Mouse (Mus musculus) heart, adult 2 months (tissue): ENCODE results near the gene Col20a1. TPM values are rescaled to one million over a fixed set of nuclear protein-coding genes. Genes with fewer than 3 reads are reported as not detected.

Source experiments
- DNase-seq, 2 experiments: peaks; one replicate each; pipeline ENCODE4 v3.0.0; 2021
- H3K27ac ChIP-seq: fragments of 200-600 bp; 2 replicates; pipeline ENCODE4 v1.8.1; 2022
- H3K27me3 ChIP-seq: fragments of 200-500 bp; 2 replicates; pipeline ENCODE4 v1.6.1; 2012; ENCODE audit warnings: mild to moderate bottlenecking, low read length, inconsistent platforms, mixed read lengths; ENCODE audit not compliant: control insufficient read depth, insufficient read depth
- H3K36me3 ChIP-seq: fragments of 200-500 bp; 2 replicates; pipeline ENCODE4 v1.6.1; 2012; ENCODE audit warnings: low read length, inconsistent platforms; ENCODE audit not compliant: control insufficient read depth, insufficient read depth
- H3K4me1 ChIP-seq: fragments of 200-500 bp; 2 replicates; pipeline ENCODE4 v1.6.1; 2011; ENCODE audit warnings: low read length; ENCODE audit not compliant: control insufficient read depth, insufficient read depth
- H3K4me3 ChIP-seq: fragments of 200-600 bp; 2 replicates; pipeline ENCODE4 v1.8.1; 2022
- H3K79me2 ChIP-seq: fragments of 200-500 bp; replicated peaks from 2 replicates; pipeline ENCODE4 v1.6.1; 2012; ENCODE audit warnings: mild to moderate bottlenecking, inconsistent platforms, low read length, moderate library complexity, mixed read lengths; ENCODE audit not compliant: control insufficient read depth, insufficient read depth
- H3K9ac ChIP-seq: fragments of 200-500 bp; 2 replicates; pipeline ENCODE4 v1.6.1; 2012; ENCODE audit warnings: low read depth, mild to moderate bottlenecking, control low read depth, inconsistent platforms, low read length, mixed read lengths
- CTCF ChIP-seq: fragments of 200-600 bp; IDR thresholded peaks from 2 replicates; pipeline ENCODE4 v1.8.1; 2022; ENCODE audit warnings: antibody characterized with exemption, mild to moderate bottlenecking, moderate library complexity
- EP300 ChIP-seq: fragments of 200-500 bp; IDR thresholded peaks from 2 replicates; pipeline ENCODE4 v1.6.1; 2011; ENCODE audit warnings: low read depth, low read length, control low read depth; ENCODE audit not compliant: insufficient read depth
- POLR2A ChIP-seq: fragments of 200-500 bp; IDR thresholded peaks from 2 replicates; pipeline ENCODE4 v1.6.1; 2011; ENCODE audit warnings: mild to moderate bottlenecking, low read depth, low read length, control low read depth; ENCODE audit not compliant: insufficient read depth
- WGBS: fragments of 180-500 bp; shearing (Covaris S2); methylation state at CpG from one replicate; pipeline ENCODE4 v1.1.7; 2018; 5-methylcytosine and 5-hydroxymethylcytosine counted together
- intact Hi-C: fragments of 180-260 bp; cut with DNase I; formaldehyde crosslinking; loops from one replicate; pipeline ENCODE4 v1.15.1; 2025
- polyA plus RNA-seq: library from polyadenylated mRNA; depleted of rRNA; stranded (reverse); fragments of >200 nt; gene quantifications from 2 replicates; pipeline ENCODE4 v1.2.3, GENCODE M21; 2012; rRNA removed
- total RNA-seq, 2 experiments: library from RNA; stranded (reverse); gene quantifications; 2 replicates each; pipeline ENCODE4 v1.2.3; 2021

The Col20a1 gene
- total and polyA plus RNA-seq, 3 experiments = 0.23 to 2.0 (median 0.44) TPM

GRCm38 (mm10) chr2:181058193-181058592 lies 71.9 kb downstream of the Col20a1 start:
- WGBS = 35% methylated on average over 3 of the region's 3 CpGs
- Histone ChIP-seq H3K36me3 (no peaks in the 10 kb centered on the region), H3K27ac (no peak overlapping the region), H3K27me3 (no peaks in the 10 kb centered on the region), H3K4me3 (no peak overlapping the region), H3K4me1 (no peaks in the 10 kb centered on the region), H3K79me2 (no peaks in the 10 kb centered on the region), H3K9ac (no peak overlapping the region)
- no peak for DNase-seq
- no peak for TF ChIP-seq CTCF
- intact Hi-C loops = no loop called here

GRCm38 (mm10) chr2:181060127-181060526 lies 73.8 kb downstream of the Col20a1 start:
- TF ChIP-seq POLR2A (no peak), CTCF (peak; percentile 86), EP300 (0 out of 2 replicates have a peak, but pooled peaks have one; percentile 44)
- intact Hi-C loops = loop anchor here (1.0 kb wide), 2 partner anchors 64 to 135 kb away; no protein-coding TSS in a partner anchor
- 10% methylated on average over 5 of the region's 5 CpGs for WGBS
- DNase-seq = peak; percentile 48 to 76
- no peaks in the 10 kb centered on the region for H3K27me3 ChIP-seq
- no peaks in the 10 kb centered on the region for H3K79me2 ChIP-seq
- no peaks in the 10 kb centered on the region for H3K4me1 ChIP-seq
- H3K36me3 ChIP-seq = no peaks in the 10 kb centered on the region
- no peak overlapping the region for H3K27ac ChIP-seq
- no peak overlapping the region for H3K4me3 ChIP-seq
- no peak overlapping the region for H3K9ac ChIP-seq

DNA sequence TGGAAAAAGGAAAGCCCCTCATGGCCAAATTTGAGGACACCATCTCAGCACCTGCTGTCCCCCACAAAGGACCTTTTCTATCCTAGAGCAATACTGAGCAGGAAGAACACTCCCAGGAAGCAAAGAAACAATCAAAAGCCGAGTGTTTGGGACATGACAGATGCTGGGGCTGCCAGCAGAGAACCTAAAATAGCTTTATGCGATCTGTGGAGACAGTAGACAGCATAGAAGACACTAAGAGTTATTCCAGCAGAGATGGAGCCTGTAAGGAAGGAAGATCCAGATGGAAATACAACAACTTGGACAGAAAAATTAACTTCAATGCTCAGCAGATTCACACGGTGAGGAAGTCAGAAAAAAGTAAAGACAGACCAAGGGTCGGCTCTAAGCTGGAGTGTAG lies 79.5 kb downstream of the Col20a1 start:
- no peaks in the 10 kb centered on the region for H3K36me3 ChIP-seq
- H3K27me3 ChIP-seq = no peaks in the 10 kb centered on the region
- DNase-seq = no peak
- intact Hi-C loops = no loop called here
- H3K4me1 ChIP-seq = no peaks in the 10 kb centered on the region
- TF ChIP-seq POLR2A (no peak), EP300 (no peak), CTCF (no peak)
- H3K27ac ChIP-seq = no peak overlapping the region
- no peaks in the 10 kb centered on the region for H3K79me2 ChIP-seq
- WGBS = 25% methylated on average over 4 of the region's 4 CpGs
- H3K9ac ChIP-seq = no peak overlapping the region
- no peak overlapping the region for H3K4me3 ChIP-seq

Other genes with a start within 250 kb of the Col20a1 start
- gene Bhlhe23, start 209.6 kb upstream of the Col20a1 start, total RNA-seq = not detected
- not detected in 2 replicates for gene Bhlhe23, start 209.6 kb upstream of the Col20a1 start, polyA plus RNA-seq
- 10 to 100 TPM; 31.7 to 36.4 TPM for gene Ythdf1, start 65.6 kb upstream of the Col20a1 start, total RNA-seq
- 30.8 and 51.1 TPM in 2 replicates for gene Ythdf1, start 65.6 kb upstream of the Col20a1 start, polyA plus RNA-seq
- not detected for gene Birc7, start 57.5 kb upstream of the Col20a1 start, total RNA-seq
- not detected in 2 replicates for gene Birc7, start 57.5 kb upstream of the Col20a1 start, polyA plus RNA-seq
- 1 to 10 TPM; 7.0 to 7.3 TPM for gene Nkain4, start 31.8 kb upstream of the Col20a1 start, total RNA-seq
- 18.0 and 29.4 TPM in 2 replicates for gene Nkain4, start 31.8 kb upstream of the Col20a1 start, polyA plus RNA-seq
- gene Arfgap1, start 19.3 kb upstream of the Col20a1 start, total RNA-seq = 10 to 100 TPM; 28.8 to 32.2 TPM
- 31.9 and 41.4 TPM in 2 replicates for gene Arfgap1, start 19.3 kb upstream of the Col20a1 start, polyA plus RNA-seq
- not detected for gene Chrna4, start 57.0 kb downstream of the Col20a1 start, total RNA-seq
- gene Chrna4, start 57.0 kb downstream of the Col20a1 start, polyA plus RNA-seq = not detected in 2 replicates
- under 1 TPM in 1 of 2 experiments, not detected in 1; 0.05 TPM for gene Kcnq2, start 148.8 kb downstream of the Col20a1 start, total RNA-seq
- gene Kcnq2, start 148.8 kb downstream of the Col20a1 start, polyA plus RNA-seq = 0.23 TPM in 2 replicates
- gene Eef1a2, start 170.5 kb downstream of the Col20a1 start, total RNA-seq = 1,000 to 10,000 TPM; 1,434 to 1,646 TPM
- 1,031 and 1,150 TPM in 2 replicates for gene Eef1a2, start 170.5 kb downstream of the Col20a1 start, polyA plus RNA-seq
- 10 to 100 TPM; 47.5 to 57.7 TPM for gene Ppdpf, start 200.7 kb downstream of the Col20a1 start, total RNA-seq
- 81.2 and 82.4 TPM in 2 replicates for gene Ppdpf, start 200.7 kb downstream of the Col20a1 start, polyA plus RNA-seq
- under 1 TPM in 1 of 2 experiments, not detected in 1; 0.07 TPM for gene Ptk6, start 216.3 kb downstream of the Col20a1 start, total RNA-seq
- gene Ptk6, start 216.3 kb downstream of the Col20a1 start, polyA plus RNA-seq = 0.03 TPM in 1 of 2 replicates, not detected in the other
- gene Srms, start 226.7 kb downstream of the Col20a1 start, total RNA-seq = under 1 TPM; 0.44 to 0.59 TPM
- gene Srms, start 226.7 kb downstream of the Col20a1 start, polyA plus RNA-seq = 0.59 and 1.3 TPM in 2 replicates
- not detected for gene Fndc11, start 233.5 kb downstream of the Col20a1 start, total RNA-seq
- 0.29 and 0.43 TPM in 2 replicates for gene Fndc11, start 233.5 kb downstream of the Col20a1 start, polyA plus RNA-seq